Mouse (Mus musculus): ENCODE data around the gene Mapk9. TPM values are rescaled to one million over a fixed set of nuclear protein-coding genes. Genes with fewer than 3 reads are reported as not detected.

Gene Mapk9
- total RNA-seq, 2 experiments from 2014 or later = 150 to 154 TPM

- Histone ChIP-seq H3K4me3 (no peak overlapping the region), H3K27ac (no peak overlapping the region)
- TF ChIP-seq CTCF (conservative IDR thresholded peaks at IDR 0.05) = no peak
- no peak for DNase-seq (ENCODE audit: low spot score in 2 of 2)
Measured at GRCm38 (mm10) chr11:49923539-49923938, 77.0 kb downstream of the Mapk9 start.

- TF ChIP-seq CTCF (conservative IDR thresholded peaks at IDR 0.05) = no peak
- no peak for DNase-seq (ENCODE audit: low spot score in 2 of 2)
- H3K4me3 ChIP-seq = no peak overlapping the region
- H3K27ac ChIP-seq = no peak overlapping the region
Measured at GRCm38 (mm10) chr11:49926183-49926582, 79.6 kb downstream of the Mapk9 start.

- peak; percentile 38; the same call in 1 of the 2 replicates for TF ChIP-seq CTCF (conservative IDR thresholded peaks at IDR 0.05)
- no peak overlapping the region for H3K27ac ChIP-seq
- no peak overlapping the region for H3K4me3 ChIP-seq
- no peak for DNase-seq (ENCODE audit: low spot score in 2 of 2)
Measured at GRCm38 (mm10) chr11:49927169-49927568, 80.6 kb downstream of the Mapk9 start.

DNA sequence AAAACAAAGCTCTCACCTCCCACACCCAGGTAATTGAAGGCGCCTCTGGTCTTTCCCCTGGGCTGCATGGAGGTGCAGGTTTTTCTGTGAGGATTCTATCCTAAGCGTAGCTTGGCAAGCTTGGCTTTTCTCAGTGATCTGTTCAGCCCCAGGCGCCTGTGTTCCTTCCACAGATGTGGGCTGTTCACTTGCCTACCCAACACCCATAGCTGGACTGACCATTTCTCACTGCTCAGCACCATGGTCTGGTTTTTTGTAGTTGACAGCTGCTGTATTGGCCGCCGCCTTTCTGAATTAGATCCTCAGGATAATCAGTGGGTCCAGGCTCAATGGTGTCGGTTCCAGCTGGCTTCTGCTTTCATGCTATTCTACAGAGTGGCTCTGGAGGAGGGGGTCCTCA, 81.1 kb downstream of the Mapk9 start:
- H3K27ac ChIP-seq = no peak overlapping the region
- no peak for TF ChIP-seq CTCF (conservative IDR thresholded peaks at IDR 0.05)
- DNase-seq (ENCODE audit: low spot score in 2 of 2) = no peak
- no peak overlapping the region for H3K4me3 ChIP-seq

DNA sequence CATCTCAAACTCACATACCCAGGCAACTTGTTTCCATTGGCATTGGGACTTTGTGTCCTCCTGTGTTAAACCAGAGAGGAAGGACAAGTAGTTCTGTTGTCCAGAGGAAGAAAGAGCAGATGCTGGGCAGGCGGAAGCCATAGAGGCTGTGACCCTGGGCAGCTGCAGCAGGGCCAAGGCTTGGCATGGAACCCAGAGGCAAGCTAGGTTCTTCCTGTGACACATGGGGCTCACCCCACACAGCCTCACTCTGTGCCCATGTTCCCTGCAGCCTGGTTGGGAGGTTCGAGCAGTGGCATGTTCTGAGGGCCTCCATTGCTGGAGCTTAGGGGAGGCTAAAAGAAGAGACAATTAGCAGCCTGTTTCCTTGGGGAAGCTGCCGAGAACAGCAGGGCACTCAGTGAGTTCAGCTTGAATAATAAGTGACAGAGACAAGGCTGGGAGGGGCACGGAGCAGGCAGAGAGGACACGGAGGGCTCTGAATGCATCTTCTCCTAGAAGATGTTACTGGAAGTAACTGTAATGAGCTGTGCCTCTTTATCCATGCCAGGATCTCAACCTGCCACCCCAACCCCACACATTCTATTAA, 84.6 kb downstream of the Mapk9 start:
- DNase-seq (ENCODE audit: low spot score in 2 of 2) = no peak
- peak overlapping the region; percentile 29; the same call in 1 of the 2 replicates for H3K27ac ChIP-seq
- TF ChIP-seq CTCF (conservative IDR thresholded peaks at IDR 0.05) = no peak
- H3K4me3 ChIP-seq = no peak overlapping the region

- no peak for TF ChIP-seq CTCF (conservative IDR thresholded peaks at IDR 0.05)
- no peak overlapping the region for H3K27ac ChIP-seq
- no peak for DNase-seq (ENCODE audit: low spot score in 2 of 2)
- no peak overlapping the region for H3K4me3 ChIP-seq
Measured at GRCm38 (mm10) chr11:49931853-49932252, 85.3 kb downstream of the Mapk9 start.

GRCm38 (mm10) chr11:49933811-49934210, 87.3 kb downstream of the Mapk9 start:
- H3K4me3 ChIP-seq = no peak overlapping the region
- H3K27ac ChIP-seq = no peak overlapping the region
- no peak for TF ChIP-seq CTCF (conservative IDR thresholded peaks at IDR 0.05)
- no peak for DNase-seq (ENCODE audit: low spot score in 2 of 2)

GRCm38 (mm10) chr11:49934322-49934721, 87.8 kb downstream of the Mapk9 start:
- no peak for TF ChIP-seq CTCF (conservative IDR thresholded peaks at IDR 0.05)
- Histone ChIP-seq H3K27ac (no peak overlapping the region), H3K4me3 (no peak overlapping the region)
- no peak for DNase-seq (ENCODE audit: low spot score in 2 of 2)

Small RNA genes lying within 50 kb of the gene (microRNA-seq; reads per million reads assigned to microRNA genes)
- 0 reads per million in 2 experiments for gene Gm23492

Other genes starting within 250 kb of the Mapk9 start
- 1 to 10 TPM; 2.2 to 2.6 TPM for gene Flt4, start 237.5 kb upstream of the Mapk9 start, total RNA-seq (2021)
- not detected for gene Scgb3a1, start 183.1 kb upstream of the Mapk9 start, total RNA-seq (2021)
- 10 to 100 TPM; 43.6 to 46.4 TPM for gene Cnot6, start 134.0 kb upstream of the Mapk9 start, total RNA-seq (2021)
- gene Gfpt2, start 52.6 kb upstream of the Mapk9 start, total RNA-seq (2021) = 1 to 10 TPM; 5.0 TPM
- gene Rasgef1c, start 55.1 kb downstream of the Mapk9 start, total RNA-seq (2021) = 1 to 10 TPM; 1.5 to 1.9 TPM
- gene Rnf130, start 178.6 kb downstream of the Mapk9 start, total RNA-seq (2021) = 10 to 100 TPM; 75.3 to 78.3 TPM

All from layer of hippocampus, adult 2 months (tissue).